Mouse (Mus musculus) brown adipose tissue, adult 24 weeks (tissue): ENCODE data around the gene Gm49486. TPM values are rescaled to one million over a fixed set of nuclear protein-coding genes. Genes with fewer than 3 reads are reported as not detected.

ENCODE experiments used
- H3K27ac ChIP-seq: fragments of 200-500 bp; replicated peaks from 2 replicates; pipeline ENCODE4 v1.5.1; 2012; ENCODE audit warnings: low read depth, mild to moderate bottlenecking, low read length
- H3K4me1 ChIP-seq: fragments of 200-500 bp; 2 replicates; pipeline ENCODE4 v1.6.1; 2012; ENCODE audit warnings: low read length, mixed read lengths; ENCODE audit not compliant: control insufficient read depth, insufficient read depth, insufficient read length
- H3K4me3 ChIP-seq: fragments of 200-500 bp; 2 replicates; pipeline ENCODE4 v1.5.1; 2012; ENCODE audit warnings: low read depth, mild to moderate bottlenecking, low read length, moderate library complexity; ENCODE audit not compliant: insufficient read depth
- polyA plus RNA-seq: library from polyadenylated mRNA; stranded (reverse); fragments of >200 nt; gene quantifications from 2 replicates; pipeline ENCODE4 v1.2.4, GENCODE M21; 2012; ENCODE audit not compliant: missing spikeins, insufficient read depth, insufficient read length

The Gm49486 gene
- polyA plus RNA-seq, 1 experiment: 1.2 TPM

- H3K4me3 ChIP-seq: no peak overlapping the region
- H3K4me1 ChIP-seq: peaks cover 14% of the 10 kb centered on the region
- peak overlapping the region; percentile 60 for H3K27ac ChIP-seq
Observed at GRCm38 (mm10) chr15:79250236-79250635, 21.0 kb downstream of the Gm49486 start.

- Histone ChIP-seq H3K27ac (no peak overlapping the region), H3K4me1 (peaks cover 12% of the 10 kb centered on the region), H3K4me3 (no peak overlapping the region)
Observed at GRCm38 (mm10) chr15:79251168-79251567, 22.0 kb downstream of the Gm49486 start.

- Histone ChIP-seq H3K27ac (no peak overlapping the region), H3K4me1 (peaks cover 12% of the 10 kb centered on the region), H3K4me3 (no peak overlapping the region)
Observed at GRCm38 (mm10) chr15:79251781-79252491, 22.7 kb downstream of the Gm49486 start.

- H3K4me3 ChIP-seq: no peak overlapping the region
Observed at GRCm38 (mm10) chr15:79252580-79252979, 23.4 kb downstream of the Gm49486 start.

GRCm38 (mm10) chr15:79254661-79255060 lies 25.5 kb downstream of the Gm49486 start, which contains the start of gene Slc16a8:
TSS of gene Slc16a8 (minus strand) at chr15:79254761.
- Histone ChIP-seq H3K27ac (no peak within 1 kb of the TSS), H3K4me3 (no peak within 1 kb of the TSS), H3K4me1 (peaks cover 12% of the 10 kb centered on the region)

More at GRCm38 (mm10) chr15:79252580-79252979, 23.4 kb downstream of the Gm49486 start:
- no peak overlapping the region for H3K27ac ChIP-seq
- peaks cover 12% of the 10 kb centered on the region for H3K4me1 ChIP-seq

- H3K4me1 ChIP-seq: no peaks in the 10 kb centered on the region
- no peak overlapping the region for H3K4me3 ChIP-seq
- no peak overlapping the region for H3K27ac ChIP-seq
Observed at GRCm38 (mm10) chr15:79258521-79258920, 29.3 kb downstream of the Gm49486 start.

GRCm38 (mm10) chr15:79261095-79261725 lies 32.0 kb downstream of the Gm49486 start:
- Histone ChIP-seq H3K4me1 (no peaks in the 10 kb centered on the region), H3K4me3 (peak overlapping the region; percentile 46), H3K27ac (no peak overlapping the region)

- Histone ChIP-seq H3K27ac (no peak overlapping the region), H3K4me1 (no peaks in the 10 kb centered on the region), H3K4me3 (peak overlapping the region; percentile 26; the same call in 1 of the 2 replicates)
Observed at GRCm38 (mm10) chr15:79261757-79262156, 32.6 kb downstream of the Gm49486 start.

- H3K4me1 ChIP-seq: no peaks in the 10 kb centered on the region
- H3K4me3 ChIP-seq: no peak overlapping the region
- H3K27ac ChIP-seq: no peak overlapping the region
Observed at GRCm38 (mm10) chr15:79262375-79262774, 33.2 kb downstream of the Gm49486 start.

GRCm38 (mm10) chr15:79262786-79263309 lies 33.7 kb downstream of the Gm49486 start:
- H3K4me1 ChIP-seq: no peaks in the 10 kb centered on the region
- H3K27ac ChIP-seq: no peak overlapping the region
- no peak overlapping the region for H3K4me3 ChIP-seq

- H3K27ac ChIP-seq: no peak overlapping the region
- H3K4me3 ChIP-seq: no peak overlapping the region
- H3K4me1 ChIP-seq: no peaks in the 10 kb centered on the region
Observed at GRCm38 (mm10) chr15:79263726-79264125, 34.5 kb downstream of the Gm49486 start.

- no peak overlapping the region for H3K4me3 ChIP-seq
- no peaks in the 10 kb centered on the region for H3K4me1 ChIP-seq
- no peak overlapping the region for H3K27ac ChIP-seq
Observed at GRCm38 (mm10) chr15:79265384-79265783, 36.2 kb downstream of the Gm49486 start.

GRCm38 (mm10) chr15:79268521-79268920 lies 39.3 kb downstream of the Gm49486 start:
- no peak overlapping the region for H3K4me3 ChIP-seq
- no peaks in the 10 kb centered on the region for H3K4me1 ChIP-seq
- no peak overlapping the region for H3K27ac ChIP-seq

- Histone ChIP-seq H3K4me1 (no peaks in the 10 kb centered on the region), H3K4me3 (peak overlapping the region; percentile 51), H3K27ac (no peak overlapping the region)
Observed at GRCm38 (mm10) chr15:79270317-79271123, 41.3 kb downstream of the Gm49486 start.
